Mouse (Mus musculus) limb, embryonic 11.5 days (tissue): ENCODE results near the gene Cpe. TPM values are rescaled to one million over a fixed set of nuclear protein-coding genes. Genes with fewer than 3 reads are reported as not detected.

Experiments used
- ATAC-seq: fragments of 200-750 bp; cut with Nextera tagmentation; 2 replicates; pipeline ENCODE4 v1.8.0; 2017; ENCODE audit warnings: low read depth; ENCODE audit not compliant: insufficient number of reproducible peaks, low FRiP score, low TSS enrichment
- DNase-seq: peaks from one replicate; pipeline ENCODE4 v3.0.0-alpha.2; 2015; ENCODE audit warnings: low spot score
- H3K27ac ChIP-seq: fragments of 300-500 bp; sonication (generic); replicated peaks from 2 replicates; pipeline ENCODE4 v1.5.1; 2014; ENCODE audit warnings: low read depth, mild to moderate bottlenecking, low read length
- H3K27me3 ChIP-seq: fragments of 300-500 bp; sonication (generic); 2 replicates; pipeline ENCODE4 v1.6.1; 2014; ENCODE audit warnings: mild to moderate bottlenecking, low read length, mixed read lengths; ENCODE audit not compliant: control insufficient read depth, insufficient read depth
- H3K36me3 ChIP-seq: fragments of 300-500 bp; sonication (generic); 2 replicates; pipeline ENCODE4 v1.6.1; 2014; ENCODE audit warnings: mild to moderate bottlenecking, low read length, moderate library complexity, mixed read lengths; ENCODE audit not compliant: control insufficient read depth, insufficient read depth
- H3K4me1 ChIP-seq: fragments of 300-500 bp; sonication (generic); 2 replicates; pipeline ENCODE4 v1.6.1; 2014; ENCODE audit warnings: low read length, mixed read lengths; ENCODE audit not compliant: control insufficient read depth, insufficient read depth
- H3K4me2 ChIP-seq: fragments of 300-500 bp; sonication (generic); 2 replicates; pipeline ENCODE4 v1.6.1; 2014; ENCODE audit warnings: low read depth, mild to moderate bottlenecking, moderate library complexity; ENCODE audit not compliant: severe bottlenecking
- H3K4me3 ChIP-seq: fragments of 300-500 bp; sonication (generic); 2 replicates; pipeline ENCODE4 v1.5.1; 2014; ENCODE audit warnings: low read depth, low read length
- H3K9ac ChIP-seq: fragments of 300-500 bp; sonication (generic); 2 replicates; pipeline ENCODE4 v1.6.1; 2014; ENCODE audit warnings: mild to moderate bottlenecking, low read length
- H3K9me3 ChIP-seq: fragments of 300-500 bp; sonication (generic); 2 replicates; pipeline ENCODE4 v1.6.1; 2016; ENCODE audit warnings: low read length; ENCODE audit not compliant: control insufficient read depth
- WGBS: fragments of 180-500 bp; shearing (Covaris S2); extraction: QIAGEN DNeasy Blood & Tissue Kit; methylation state at CpG from one replicate; pipeline ENCODE4 v1.1.7; 2014; 5-methylcytosine and 5-hydroxymethylcytosine counted together
- polyA plus RNA-seq: library from polyadenylated mRNA; unstranded; fragments of >200 nt; fragmentation: Nextera tagmentation; extraction: Ambion mirVana; gene quantifications from 2 replicates; pipeline ENCODE4 v1.2.1, GENCODE M21; 2014

Cpe gene
- polyA plus RNA-seq, 1 experiment from 2014 or later, result 124 TPM

GRCm38 (mm10) chr8:64634901-64635300 is 58.0 kb downstream of the Cpe start:
- no peaks in the 10 kb centered on the region for H3K4me1 ChIP-seq
- WGBS, result 81% methylated on average over 3 of the region's 3 CpGs
- H3K4me2 ChIP-seq, result no peak overlapping the region
- no peak for DNase-seq
- H3K36me3 ChIP-seq, result no peaks in the 10 kb centered on the region
- no peak overlapping the region for H3K27ac ChIP-seq
- H3K27me3 ChIP-seq, result no peaks in the 10 kb centered on the region
- H3K4me3 ChIP-seq, result no peak overlapping the region
- H3K9ac ChIP-seq, result no peak overlapping the region
- ATAC-seq, result no peak
- H3K9me3 ChIP-seq, result no peaks in the 10 kb centered on the region

- Histone ChIP-seq H3K4me1 (no peaks in the 10 kb centered on the region), H3K9ac (no peak overlapping the region), H3K4me2 (no peak overlapping the region), H3K27me3 (no peaks in the 10 kb centered on the region), H3K4me3 (no peak overlapping the region), H3K36me3 (no peaks in the 10 kb centered on the region), H3K9me3 (no peaks in the 10 kb centered on the region), H3K27ac (no peak overlapping the region)
- WGBS, result 69% methylated on average over 8 of the region's 8 CpGs
- DNase-seq (no peak), ATAC-seq (no peak)
These were observed 58.6 kb downstream of the Cpe start for GRCm38 (mm10) chr8:64634131-64634865.

- Histone ChIP-seq H3K27ac (no peak overlapping the region), H3K9me3 (no peaks in the 10 kb centered on the region), H3K27me3 (no peaks in the 10 kb centered on the region), H3K36me3 (no peaks in the 10 kb centered on the region), H3K9ac (no peak overlapping the region), H3K4me2 (no peak overlapping the region), H3K4me3 (no peak overlapping the region), H3K4me1 (no peaks in the 10 kb centered on the region)
- DNase-seq (no peak), ATAC-seq (no peak)
- WGBS, result 88% methylated on average over 4 of the region's 4 CpGs
These were observed 60.7 kb downstream of the Cpe start for GRCm38 (mm10) chr8:64632169-64632568.

- no peaks in the 10 kb centered on the region for H3K36me3 ChIP-seq
- H3K9me3 ChIP-seq, result no peaks in the 10 kb centered on the region
- H3K27ac ChIP-seq, result no peak overlapping the region
- H3K27me3 ChIP-seq, result no peaks in the 10 kb centered on the region
- WGBS, result 72% methylated on average over 2 of the region's 2 CpGs
- ATAC-seq (no peak), DNase-seq (no peak)
- H3K9ac ChIP-seq, result no peak overlapping the region
- H3K4me3 ChIP-seq, result no peak overlapping the region
- no peak overlapping the region for H3K4me2 ChIP-seq
- no peaks in the 10 kb centered on the region for H3K4me1 ChIP-seq
These were observed 61.1 kb downstream of the Cpe start for GRCm38 (mm10) chr8:64631761-64632160.

GRCm38 (mm10) chr8:64629034-64629760 is 63.7 kb downstream of the Cpe start:
- no peak overlapping the region for H3K4me2 ChIP-seq
- H3K36me3 ChIP-seq, result no peaks in the 10 kb centered on the region
- no peaks in the 10 kb centered on the region for H3K27me3 ChIP-seq
- H3K4me3 ChIP-seq, result no peak overlapping the region
- H3K9me3 ChIP-seq, result no peaks in the 10 kb centered on the region
- 87% methylated on average over 6 of the region's 6 CpGs for WGBS
- no peaks in the 10 kb centered on the region for H3K4me1 ChIP-seq
- H3K27ac ChIP-seq, result no peak overlapping the region
- no peak overlapping the region for H3K9ac ChIP-seq
- ATAC-seq (no peak), DNase-seq (no peak)

GRCm38 (mm10) chr8:64628039-64628438 is 64.8 kb downstream of the Cpe start:
- H3K9me3 ChIP-seq, result no peaks in the 10 kb centered on the region
- ATAC-seq (no peak), DNase-seq (no peak)
- H3K4me1 ChIP-seq, result no peaks in the 10 kb centered on the region
- H3K36me3 ChIP-seq, result no peaks in the 10 kb centered on the region
- H3K4me3 ChIP-seq, result no peak overlapping the region
- H3K9ac ChIP-seq, result no peak overlapping the region
- H3K27ac ChIP-seq, result no peak overlapping the region
- no peak overlapping the region for H3K4me2 ChIP-seq
- no peaks in the 10 kb centered on the region for H3K27me3 ChIP-seq
- 88% methylated on average over 6 of the region's 6 CpGs for whole genome bisulfite sequencing

DNA sequence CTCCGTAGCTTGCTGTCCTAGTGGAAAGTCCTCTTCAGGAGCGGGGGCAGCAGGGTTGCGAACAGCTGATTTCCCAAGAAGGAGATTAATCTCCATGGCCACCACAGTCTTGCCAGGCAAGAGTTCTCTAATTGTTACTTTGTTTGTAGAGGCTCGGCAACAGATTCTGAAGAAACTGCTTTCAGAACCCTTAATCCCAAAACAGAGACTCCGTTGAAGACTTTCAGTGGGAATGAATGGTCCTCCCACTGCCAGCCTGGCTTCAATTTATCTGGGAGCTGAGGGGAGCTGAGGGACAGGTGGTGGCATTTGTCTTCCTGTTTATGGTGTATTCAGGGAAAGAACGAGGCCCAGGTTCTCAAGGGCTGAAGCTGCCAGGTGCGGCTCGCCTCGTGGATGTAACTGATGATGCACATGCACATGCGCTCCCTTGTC is 68.2 kb downstream of the Cpe start:
- Histone ChIP-seq H3K36me3 (no peaks in the 10 kb centered on the region), H3K27me3 (no peaks in the 10 kb centered on the region), H3K9me3 (no peaks in the 10 kb centered on the region), H3K27ac (no peak overlapping the region), H3K4me3 (no peak overlapping the region), H3K4me2 (no peak overlapping the region), H3K9ac (no peak overlapping the region), H3K4me1 (no peaks in the 10 kb centered on the region)
- DNase-seq (no peak), ATAC-seq (no peak)
- WGBS, result 81% methylated on average over 10 of the region's 10 CpGs

- Histone ChIP-seq H3K36me3 (no peaks in the 10 kb centered on the region), H3K9ac (no peak overlapping the region), H3K27ac (no peak overlapping the region), H3K4me2 (no peak overlapping the region), H3K4me1 (no peaks in the 10 kb centered on the region), H3K9me3 (no peaks in the 10 kb centered on the region), H3K4me3 (no peak overlapping the region), H3K27me3 (no peaks in the 10 kb centered on the region)
- 79% methylated on average over 7 of the region's 7 CpGs for WGBS
- ATAC-seq (no peak), DNase-seq (no peak)
These were observed 72.3 kb downstream of the Cpe start for GRCm38 (mm10) chr8:64620365-64621150.
